Comparison of ENCODE assay signal across 8 mouse cellular contexts in genomic region chr3:152193635-152194097, GRCm38 (mm10). TPM values are rescaled to one million over a fixed set of nuclear protein-coding genes. Genes with fewer than 3 reads are reported as not detected.
DNase-seq lines count a peak whose midpoint lies in the region; ATAC-seq and TF ChIP-seq lines count a peak whose summit lies in the region.

No protein-coding gene starts in this region.

- H3K9me3 ChIP-seq in heart, embryonic 12.5 days (replicated peaks), result no peaks in the 10 kb centered on the region
- H3K9me3 ChIP-seq in kidney, postnatal 0 days (replicated peaks; ENCODE audit: low read length), result no peaks in the 10 kb centered on the region
- H3K9me3 ChIP-seq in liver, embryonic 11.5 days (ENCODE audit: control insufficient read depth, low read length), result no peaks in the 10 kb centered on the region
- no peaks in the 10 kb centered on the region for H3K9me3 ChIP-seq in stomach, embryonic 14.5 days (ENCODE audit: control insufficient read depth, low read depth, low read length)

- H3K9ac ChIP-seq in heart, embryonic 12.5 days, result peak overlapping the region; percentile 78
- H3K9ac ChIP-seq in kidney, postnatal 0 days (ENCODE audit: low read depth, low read length), result peak overlapping the region; percentile 56
- H3K9ac ChIP-seq in liver, embryonic 11.5 days (ENCODE audit: low read depth, low read length), result peak overlapping the region; percentile 83
- peak overlapping the region; percentile 37 for H3K9ac ChIP-seq in stomach, embryonic 14.5 days (replicated peaks; ENCODE audit: low read depth, low read length)

- peaks cover 12% of the 10 kb centered on the region for H3K4me1 ChIP-seq in heart, embryonic 12.5 days (replicated peaks)
- H3K4me1 ChIP-seq in kidney, postnatal 0 days (replicated peaks; ENCODE audit: insufficient read depth, low read length), result peaks cover 11% of the 10 kb centered on the region; the same call in 1 of the 2 replicates
- peaks cover 21% of the 10 kb centered on the region for H3K4me1 ChIP-seq in liver, embryonic 11.5 days (replicated peaks; ENCODE audit: control insufficient read depth, insufficient read depth, low read length)
- H3K4me1 ChIP-seq in stomach, embryonic 14.5 days (ENCODE audit: control insufficient read depth, insufficient read depth, low read length), result no peaks in the 10 kb centered on the region

- peak; percentile 76 to 82 for DNase-seq in B cell, adult 2 months
- peak; percentile 98 for DNase-seq in brain, adult 2 months (ENCODE audit: low read depth, low spot score)
- DNase-seq in kidney, postnatal 0 days (ENCODE audit: low spot score), result peak; percentile 99
- peak; percentile 81 for DNase-seq in liver, embryonic 11.5 days (ENCODE audit: low spot score)
- peak; percentile 91 for DNase-seq in naive thymus-derived CD4-positive, alpha-beta T cell, adult 2 months (ENCODE audit: low read depth)

- no peaks in the 10 kb centered on the region for H3K36me3 ChIP-seq in heart, embryonic 12.5 days
- no peaks in the 10 kb centered on the region for H3K36me3 ChIP-seq in kidney, postnatal 0 days (ENCODE audit: insufficient read depth, low read length)
- no peaks in the 10 kb centered on the region for H3K36me3 ChIP-seq in liver, embryonic 11.5 days (ENCODE audit: control insufficient read depth, insufficient read depth, low read length)
- no peaks in the 10 kb centered on the region for H3K36me3 ChIP-seq in stomach, embryonic 14.5 days (ENCODE audit: control insufficient read depth, insufficient read depth, low read length)

- H3K4me3 ChIP-seq in heart, embryonic 12.5 days, result peak overlapping the region; percentile 70
- peak overlapping the region; percentile 54 for H3K4me3 ChIP-seq in kidney, postnatal 0 days (replicated peaks; ENCODE audit: low read depth, low read length)
- H3K4me3 ChIP-seq in liver, embryonic 11.5 days (ENCODE audit: low read depth, low read length), result peak overlapping the region; percentile 70
- H3K4me3 ChIP-seq in stomach, embryonic 14.5 days (ENCODE audit: low read depth, low read length), result peak overlapping the region; percentile 40

- ATAC-seq in erythroblast, adult 5-6 weeks (replicated peaks; ENCODE audit: low FRiP score, poor library complexity, severe bottlenecking), result peak; percentile 84
- ATAC-seq in heart, embryonic 12.5 days (ENCODE audit: insufficient number of reproducible peaks, low FRiP score), result peak; percentile 95
- ATAC-seq in kidney, postnatal 0 days (replicated peaks; ENCODE audit: low FRiP score, low read depth), result peak; percentile 95
- peak; percentile 96 for ATAC-seq in liver, embryonic 11.5 days (replicated peaks; ENCODE audit: low FRiP score)
- ATAC-seq in stomach, embryonic 14.5 days (ENCODE audit: insufficient number of reproducible peaks, insufficient read depth, low FRiP score, low read depth), result peak; percentile 95

- under 1% methylated on average over 17 of the region's 17 CpGs for WGBS in heart, embryonic 12.5 days
- WGBS in kidney, postnatal 0 days, result 0% methylated on average over 17 of the region's 17 CpGs
- under 1% methylated on average over 17 of the region's 17 CpGs for WGBS in liver, embryonic 11.5 days
- under 1% methylated on average over 17 of the region's 17 CpGs for WGBS in stomach, embryonic 14.5 days

- H3K27ac ChIP-seq in heart, embryonic 12.5 days (ENCODE audit: poor library complexity, severe bottlenecking), result peak overlapping the region; percentile 88
- peak overlapping the region; percentile 74 for H3K27ac ChIP-seq in kidney, postnatal 0 days
- peak overlapping the region; percentile 93 for H3K27ac ChIP-seq in liver, embryonic 11.5 days (ENCODE audit: low read depth, low read length)
- peak overlapping the region; percentile 80 for H3K27ac ChIP-seq in stomach, embryonic 14.5 days (ENCODE audit: low read length)

- TF ChIP-seq CTCF in kidney, postnatal 0 days (IDR thresholded peaks at IDR 0.05; ENCODE audit: low read depth), result 0 out of 2 replicates have a peak, but pooled peaks have one; percentile 23

- H3K27me3 ChIP-seq in heart, embryonic 12.5 days (replicated peaks), result no peaks in the 10 kb centered on the region
- H3K27me3 ChIP-seq in kidney, postnatal 0 days (ENCODE audit: insufficient read depth, low read length), result no peaks in the 10 kb centered on the region
- H3K27me3 ChIP-seq in liver, embryonic 11.5 days (replicated peaks; ENCODE audit: control insufficient read depth, insufficient read depth, low read length), result no peaks in the 10 kb centered on the region
- H3K27me3 ChIP-seq in stomach, embryonic 14.5 days (ENCODE audit: control insufficient read depth, insufficient read depth, low read length), result no peaks in the 10 kb centered on the region

- peak overlapping the region; percentile 44 for H3K4me2 ChIP-seq in heart, embryonic 12.5 days
- peak overlapping the region; percentile 74 for H3K4me2 ChIP-seq in kidney, postnatal 0 days (ENCODE audit: low read length)
- H3K4me2 ChIP-seq in liver, embryonic 11.5 days, result peak overlapping the region; percentile 73
- peak overlapping the region; percentile 42 for H3K4me2 ChIP-seq in stomach, embryonic 14.5 days (replicated peaks; ENCODE audit: low read depth, low read length)

RNA-seq across cellular contexts. Expression of gene Dnajb4, which starts 16.4 kb away (rescaled TPM):
- 166 and 217 TPM in 2 replicates for total RNA-seq in erythroblast, adult 5-6 weeks (2015; ENCODE audit: low replicate concordance)
- total RNA-seq in erythroblast, adult 5-6 weeks (2017; ENCODE audit: low replicate concordance), result 316 and 353 TPM in 2 replicates
- polyA plus RNA-seq in heart, embryonic 12.5 days (2016; fragmentation: Nextera tagmentation; extraction: Ambion mirVana), result 53.0 and 56.3 TPM in 2 replicates
- polyA plus RNA-seq in kidney, postnatal 0 days (2015; fragmentation: Nextera tagmentation; extraction: Ambion mirVana), result 32.5 and 34.9 TPM in 2 replicates
- polyA plus RNA-seq in liver, embryonic 11.5 days (2014; fragmentation: Nextera tagmentation; extraction: Ambion mirVana), result 29.7 and 33.1 TPM in 2 replicates
- polyA plus RNA-seq in stomach, embryonic 14.5 days (2014; fragmentation: Nextera tagmentation; extraction: Ambion mirVana), result 30.3 and 31.4 TPM in 2 replicates

RNA-seq across cellular contexts. Expression of gene Fubp1, which starts 16.6 kb away (rescaled TPM):
- total RNA-seq in erythroblast, adult 5-6 weeks (2015; ENCODE audit: low replicate concordance), result 48.9 and 97.6 TPM in 2 replicates
- total RNA-seq in erythroblast, adult 5-6 weeks (2017; ENCODE audit: low replicate concordance), result 108 and 142 TPM in 2 replicates
- polyA plus RNA-seq in heart, embryonic 12.5 days (2016; fragmentation: Nextera tagmentation; extraction: Ambion mirVana), result 142 and 146 TPM in 2 replicates
- 178 and 189 TPM in 2 replicates for polyA plus RNA-seq in kidney, postnatal 0 days (2015; fragmentation: Nextera tagmentation; extraction: Ambion mirVana)
- 234 and 253 TPM in 2 replicates for polyA plus RNA-seq in liver, embryonic 11.5 days (2014; fragmentation: Nextera tagmentation; extraction: Ambion mirVana)
- polyA plus RNA-seq in stomach, embryonic 14.5 days (2014; fragmentation: Nextera tagmentation; extraction: Ambion mirVana), result 252 and 265 TPM in 2 replicates

RNA-seq across cellular contexts. Expression of gene Gipc2, which starts 27.6 kb away (rescaled TPM):
- not detected in 2 replicates for total RNA-seq in erythroblast, adult 5-6 weeks (2015; ENCODE audit: low replicate concordance)
- total RNA-seq in erythroblast, adult 5-6 weeks (2017; ENCODE audit: low replicate concordance), result 2.4 and 4.7 TPM in 2 replicates
- 1.3 and 4.5 TPM in 2 replicates for polyA plus RNA-seq in heart, embryonic 12.5 days (2016; fragmentation: Nextera tagmentation; extraction: Ambion mirVana)
- polyA plus RNA-seq in kidney, postnatal 0 days (2015; fragmentation: Nextera tagmentation; extraction: Ambion mirVana), result 74.1 and 84.5 TPM in 2 replicates
- 12.1 and 15.4 TPM in 2 replicates for polyA plus RNA-seq in liver, embryonic 11.5 days (2014; fragmentation: Nextera tagmentation; extraction: Ambion mirVana)
- polyA plus RNA-seq in stomach, embryonic 14.5 days (2014; fragmentation: Nextera tagmentation; extraction: Ambion mirVana), result 43.8 and 51.8 TPM in 2 replicates

Comparison
In these comparisons a context has a peak if more than half of its experiments do, and no peak if none do; other contexts are left out.
1. Peak in every context shown above with its lines: DNase-seq, ATAC-seq, H3K4me3 ChIP-seq and H3K27ac ChIP-seq.